Mouse (Mus musculus): ENCODE data around the gene Diaph2. TPM values are rescaled to one million over a fixed set of nuclear protein-coding genes. Genes with fewer than 3 reads are reported as not detected.

The Diaph2 gene
- 5.0 and 5.9 TPM in 2 replicates for polyA plus RNA-seq (2015; fragmentation: Nextera tagmentation; extraction: Ambion mirVana)

DNA sequence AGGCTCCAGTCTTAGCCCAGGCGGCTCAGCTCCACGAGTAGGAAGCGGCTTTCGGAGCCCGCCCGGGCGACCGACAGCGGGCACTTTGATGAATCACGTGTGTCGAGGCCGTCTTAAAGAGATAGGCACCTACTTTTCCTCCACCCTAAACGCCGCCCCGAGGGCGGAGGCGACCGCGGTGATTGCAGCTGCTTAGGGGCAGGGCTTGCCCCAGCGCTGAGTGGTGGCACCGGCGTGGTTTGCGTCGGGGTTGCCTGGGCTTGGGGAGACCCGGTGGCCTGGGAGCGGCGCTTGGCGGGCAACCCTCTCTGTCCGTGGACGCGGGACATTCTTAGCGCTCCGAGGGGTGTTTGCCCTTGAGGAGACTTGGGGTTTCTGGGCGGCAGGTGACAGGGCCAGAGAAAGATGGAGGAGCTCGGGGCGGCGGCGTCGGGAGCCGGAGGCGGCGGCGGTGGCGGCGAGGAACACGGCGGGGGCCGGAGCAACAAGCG lies at the start of gene Diaph2:
Gene Diaph2, plus strand, starts transcription at position 172 of the 491 bp plus-strand sequence.
- no peaks in the 10 kb centered on the region for H3K27me3 ChIP-seq (ENCODE audit: control insufficient read depth, insufficient read depth, low read length)
- no peaks in the 10 kb centered on the region for H3K4me1 ChIP-seq (ENCODE audit: control insufficient read depth, insufficient read depth, low read length)
- no peaks in the 10 kb centered on the region for H3K9me3 ChIP-seq (replicated peaks; ENCODE audit: control insufficient read depth, low read length)
- peak; percentile 96 for ATAC-seq (replicated peaks; ENCODE audit: extremely low read depth, insufficient read depth, low FRiP score)
- peak within 1 kb of the TSS; percentile 72 for H3K4me3 ChIP-seq (ENCODE audit: low read length)
- H3K4me2 ChIP-seq (ENCODE audit: low read depth, low read length), result peak within 1 kb of the TSS; percentile 66
- H3K27ac ChIP-seq (ENCODE audit: low read length), result peak within 1 kb of the TSS; percentile 74
- 7% methylated on average over 49 of the region's 49 CpGs for WGBS
- peak within 1 kb of the TSS; percentile 81 for H3K9ac ChIP-seq (ENCODE audit: low read length)
- H3K36me3 ChIP-seq (ENCODE audit: control insufficient read depth, insufficient read depth), result no peaks in the 10 kb centered on the region

DNA sequence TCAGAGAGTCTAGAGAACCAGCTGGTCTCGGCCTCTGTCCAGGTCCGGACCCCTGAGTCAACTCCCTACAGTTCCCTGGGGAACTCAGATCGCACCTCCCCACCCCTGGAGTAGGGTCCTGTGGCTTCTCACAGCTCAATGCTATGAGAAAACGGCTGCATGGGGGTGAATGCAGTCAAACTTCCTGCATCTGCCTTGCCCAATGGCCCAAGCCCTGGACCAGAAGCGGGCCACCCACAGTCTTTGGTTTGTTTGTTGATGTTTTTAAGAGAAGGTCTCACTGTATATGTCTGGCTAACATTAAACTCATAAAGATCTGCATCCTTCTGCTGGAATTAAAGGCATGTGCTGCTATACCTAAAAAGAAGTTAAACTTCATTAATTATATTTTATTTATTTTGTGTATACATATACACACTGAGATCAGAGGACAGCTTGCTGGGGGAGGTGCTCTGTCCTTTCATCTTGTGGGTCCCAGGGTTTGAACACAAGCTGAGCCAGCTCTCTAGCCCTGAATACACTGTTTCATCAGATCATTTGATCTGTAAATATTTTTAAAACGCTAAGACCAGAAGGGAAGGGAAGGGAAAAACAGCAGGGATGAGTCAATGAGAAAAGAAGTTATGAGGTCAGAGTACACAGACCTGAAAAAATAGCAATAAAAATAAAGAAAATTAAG lies 47.8 kb upstream of the Diaph2 start:
- no peaks in the 10 kb centered on the region for H3K9me3 ChIP-seq (replicated peaks; ENCODE audit: control insufficient read depth, low read length)
- H3K4me1 ChIP-seq (ENCODE audit: control insufficient read depth, insufficient read depth, low read length), result no peaks in the 10 kb centered on the region
- 51% methylated on average over 6 of the region's 6 CpGs for WGBS
- no peaks in the 10 kb centered on the region for H3K36me3 ChIP-seq (ENCODE audit: control insufficient read depth, insufficient read depth)
- H3K4me3 ChIP-seq (ENCODE audit: low read length), result no peak overlapping the region
- no peak overlapping the region for H3K4me2 ChIP-seq (ENCODE audit: low read depth, low read length)
- no peaks in the 10 kb centered on the region for H3K27me3 ChIP-seq (ENCODE audit: control insufficient read depth, insufficient read depth, low read length)
- H3K27ac ChIP-seq (ENCODE audit: low read length), result no peak overlapping the region
- ATAC-seq (replicated peaks; ENCODE audit: extremely low read depth, insufficient read depth, low FRiP score), result no peak
- H3K9ac ChIP-seq (ENCODE audit: low read length), result no peak overlapping the region

DNA sequence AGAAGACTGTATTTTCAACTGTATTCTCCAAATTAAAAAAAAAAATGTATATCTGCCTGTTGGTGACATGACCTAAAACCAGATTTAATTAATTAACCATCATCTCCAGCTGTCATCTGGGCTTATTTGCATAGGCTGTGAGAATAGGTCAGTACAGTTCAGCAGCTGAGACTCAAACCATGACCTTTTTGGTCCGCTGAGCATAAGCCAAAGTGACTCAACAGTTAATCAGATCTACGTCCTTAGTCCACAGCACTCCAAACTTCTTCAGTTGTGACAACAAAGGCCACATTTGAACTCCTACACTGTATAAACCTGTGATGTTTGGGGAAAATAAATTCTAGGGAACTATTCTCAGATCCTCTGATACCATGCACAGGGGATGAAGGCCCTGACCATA lies 39.9 kb upstream of the Diaph2 start:
- Histone ChIP-seq H3K9me3 (replicated peaks; ENCODE audit: control insufficient read depth, low read length) (no peaks in the 10 kb centered on the region), H3K4me1 (ENCODE audit: control insufficient read depth, insufficient read depth, low read length) (no peaks in the 10 kb centered on the region), H3K9ac (ENCODE audit: low read length) (no peak overlapping the region), H3K36me3 (ENCODE audit: control insufficient read depth, insufficient read depth) (no peaks in the 10 kb centered on the region), H3K27ac (ENCODE audit: low read length) (no peak overlapping the region), H3K4me2 (ENCODE audit: low read depth, low read length) (no peak overlapping the region), H3K27me3 (ENCODE audit: control insufficient read depth, insufficient read depth, low read length) (no peaks in the 10 kb centered on the region), H3K4me3 (ENCODE audit: low read length) (no peak overlapping the region)
- WGBS, result 72% methylated on average over 2 of the region's 2 CpGs
- ATAC-seq (replicated peaks; ENCODE audit: extremely low read depth, insufficient read depth, low FRiP score), result no peak

DNA sequence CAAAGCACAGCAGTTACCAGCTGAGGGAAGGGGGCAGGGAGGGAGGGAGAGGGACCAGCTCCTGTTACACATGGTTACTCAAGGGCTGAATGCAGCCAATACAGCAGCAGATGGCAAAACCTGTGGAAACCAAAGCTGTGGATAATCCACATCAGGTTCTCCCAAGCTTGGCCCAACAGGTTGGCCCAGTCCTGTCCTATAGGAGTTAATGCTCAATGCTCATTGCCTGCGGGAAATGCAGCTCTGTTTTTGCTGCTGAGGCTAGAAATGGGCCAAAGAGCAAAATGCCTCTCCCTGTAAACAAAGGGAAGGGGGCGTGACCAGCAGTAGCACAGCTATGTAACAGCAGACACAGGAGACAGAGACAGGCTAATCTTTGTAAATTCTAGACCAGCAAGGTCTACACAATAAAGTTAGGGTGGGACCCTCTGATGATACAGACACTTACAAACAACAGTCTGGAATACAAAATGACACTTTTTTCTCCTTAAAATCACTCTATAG lies 20.8 kb upstream of the Diaph2 start:
- Histone ChIP-seq H3K4me1 (ENCODE audit: control insufficient read depth, insufficient read depth, low read length) (no peaks in the 10 kb centered on the region), H3K27me3 (ENCODE audit: control insufficient read depth, insufficient read depth, low read length) (no peaks in the 10 kb centered on the region), H3K9ac (ENCODE audit: low read length) (no peak overlapping the region), H3K27ac (ENCODE audit: low read length) (no peak overlapping the region), H3K36me3 (ENCODE audit: control insufficient read depth, insufficient read depth) (no peaks in the 10 kb centered on the region), H3K4me2 (ENCODE audit: low read depth, low read length) (no peak overlapping the region), H3K9me3 (replicated peaks; ENCODE audit: control insufficient read depth, low read length) (no peaks in the 10 kb centered on the region), H3K4me3 (ENCODE audit: low read length) (no peak overlapping the region)
- no peak for ATAC-seq (replicated peaks; ENCODE audit: extremely low read depth, insufficient read depth, low FRiP score)
- 47% methylated on average over 2 of the region's 2 CpGs for WGBS

DNA sequence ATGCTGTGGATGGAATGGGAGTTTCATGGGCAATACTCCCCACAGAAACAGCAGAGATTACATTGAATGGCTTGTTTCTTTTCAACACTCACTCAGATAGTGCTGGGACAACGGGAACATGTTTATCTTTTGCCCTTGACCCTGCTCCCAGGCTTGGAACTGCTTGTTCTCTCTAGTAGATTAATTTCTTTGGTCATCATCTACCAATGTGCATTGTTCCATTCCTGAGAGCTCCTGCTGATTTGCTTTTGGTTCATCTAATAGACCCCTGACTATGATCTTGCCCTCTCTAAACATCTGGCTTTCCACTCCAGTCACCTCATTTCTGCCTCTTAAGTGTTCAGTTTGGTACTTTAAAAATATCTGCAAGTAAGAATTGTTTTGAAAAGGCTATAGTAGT lies 13.0 kb upstream of the Diaph2 start:
- no peaks in the 10 kb centered on the region for H3K27me3 ChIP-seq (ENCODE audit: control insufficient read depth, insufficient read depth, low read length)
- no peak overlapping the region for H3K4me2 ChIP-seq (ENCODE audit: low read depth, low read length)
- ATAC-seq (replicated peaks; ENCODE audit: extremely low read depth, insufficient read depth, low FRiP score), result no peak
- no peak overlapping the region for H3K9ac ChIP-seq (ENCODE audit: low read length)
- H3K4me1 ChIP-seq (ENCODE audit: control insufficient read depth, insufficient read depth, low read length), result no peaks in the 10 kb centered on the region
- no peak overlapping the region for H3K4me3 ChIP-seq (ENCODE audit: low read length)
- 7% methylated on average over 1 of the region's 1 CpGs for WGBS
- H3K27ac ChIP-seq (ENCODE audit: low read length), result no peak overlapping the region
- no peaks in the 10 kb centered on the region for H3K36me3 ChIP-seq (ENCODE audit: control insufficient read depth, insufficient read depth)
- no peaks in the 10 kb centered on the region for H3K9me3 ChIP-seq (replicated peaks; ENCODE audit: control insufficient read depth, low read length)

DNA sequence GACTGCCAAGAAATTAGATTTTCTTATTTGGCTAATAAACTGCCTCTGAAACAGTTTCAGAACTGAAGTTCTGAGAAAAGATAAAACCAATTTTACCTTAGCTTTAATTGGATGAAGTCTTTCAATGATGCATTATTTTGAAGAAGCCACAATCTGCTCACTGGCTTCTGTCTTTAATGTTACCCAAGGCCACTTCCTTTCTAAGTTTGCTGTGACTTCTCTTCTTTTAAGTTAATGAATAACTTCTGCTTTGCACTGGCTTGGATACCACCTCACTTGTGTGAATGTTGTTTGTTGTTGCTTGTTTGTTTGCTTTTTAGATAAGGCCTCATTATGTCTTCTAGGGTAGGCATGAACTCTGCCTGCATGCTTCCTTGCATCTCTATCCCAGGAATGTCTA lies 10.3 kb upstream of the Diaph2 start:
- Histone ChIP-seq H3K4me2 (ENCODE audit: low read depth, low read length) (no peak overlapping the region), H3K27ac (ENCODE audit: low read length) (no peak overlapping the region), H3K4me3 (ENCODE audit: low read length) (no peak overlapping the region), H3K9ac (ENCODE audit: low read length) (no peak overlapping the region), H3K9me3 (replicated peaks; ENCODE audit: control insufficient read depth, low read length) (no peaks in the 10 kb centered on the region), H3K36me3 (ENCODE audit: control insufficient read depth, insufficient read depth) (no peaks in the 10 kb centered on the region), H3K4me1 (ENCODE audit: control insufficient read depth, insufficient read depth, low read length) (no peaks in the 10 kb centered on the region), H3K27me3 (ENCODE audit: control insufficient read depth, insufficient read depth, low read length) (no peaks in the 10 kb centered on the region)
- no peak for ATAC-seq (replicated peaks; ENCODE audit: extremely low read depth, insufficient read depth, low FRiP score)

DNA sequence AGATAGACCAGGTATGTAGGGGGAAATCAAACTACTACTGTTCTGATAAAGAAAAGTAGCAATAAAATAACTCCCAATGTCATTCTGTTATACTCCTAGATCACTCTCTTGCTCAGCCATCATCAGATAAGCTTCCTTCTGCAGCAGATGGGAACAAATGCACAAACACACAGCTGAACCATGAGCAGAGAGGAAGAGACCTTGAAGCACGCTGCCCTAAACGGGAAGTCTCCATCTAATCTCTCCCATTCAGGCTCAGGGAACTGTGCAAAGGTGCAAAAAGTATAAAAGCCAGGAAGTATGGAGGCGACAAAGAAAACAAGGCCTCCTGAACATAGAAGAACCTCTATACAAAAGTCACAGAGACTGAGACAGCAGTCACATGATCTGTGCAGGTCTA lies 6.6 kb upstream of the Diaph2 start:
- Histone ChIP-seq H3K9ac (ENCODE audit: low read length) (no peak overlapping the region), H3K9me3 (replicated peaks; ENCODE audit: control insufficient read depth, low read length) (no peaks in the 10 kb centered on the region)
- WGBS, result 61% methylated on average over 3 of the region's 3 CpGs

DNA sequence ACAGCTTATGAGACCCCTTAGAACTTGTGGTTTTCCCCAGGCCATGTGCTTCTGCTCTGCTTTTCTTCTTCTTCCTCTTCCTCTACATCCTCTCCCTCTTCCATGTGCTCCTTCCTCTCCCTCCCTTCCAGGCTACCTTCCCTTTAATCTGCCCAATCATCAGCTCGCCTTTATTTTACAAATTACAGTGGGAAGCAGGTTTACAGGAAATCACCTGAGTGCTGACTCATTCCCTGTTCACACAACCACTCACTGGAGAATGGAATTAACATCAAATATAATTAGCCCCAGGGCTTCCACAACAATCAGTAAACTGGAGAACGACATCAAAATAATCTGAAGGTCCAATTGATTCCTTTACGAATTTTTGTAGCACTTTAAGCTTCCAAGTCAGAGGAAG lies 3.6 kb upstream of the Diaph2 start:
- H3K9ac ChIP-seq (ENCODE audit: low read length), result no peak overlapping the region
- no peaks in the 10 kb centered on the region for H3K36me3 ChIP-seq (ENCODE audit: control insufficient read depth, insufficient read depth)
- no peaks in the 10 kb centered on the region for H3K27me3 ChIP-seq (ENCODE audit: control insufficient read depth, insufficient read depth, low read length)
- H3K27ac ChIP-seq (ENCODE audit: low read length), result no peak overlapping the region
- H3K9me3 ChIP-seq (replicated peaks; ENCODE audit: control insufficient read depth, low read length), result no peaks in the 10 kb centered on the region
- no peak for ATAC-seq (replicated peaks; ENCODE audit: extremely low read depth, insufficient read depth, low FRiP score)
- no peak overlapping the region for H3K4me3 ChIP-seq (ENCODE audit: low read length)
- H3K4me1 ChIP-seq (ENCODE audit: control insufficient read depth, insufficient read depth, low read length), result no peaks in the 10 kb centered on the region
- 61% methylated on average over 3 of the region's 3 CpGs for WGBS
- no peak overlapping the region for H3K4me2 ChIP-seq (ENCODE audit: low read depth, low read length)

More for the DNA sequence above, 6.6 kb upstream of the Diaph2 start:
- no peaks in the 10 kb centered on the region for H3K4me1 ChIP-seq (ENCODE audit: control insufficient read depth, insufficient read depth, low read length)
- H3K36me3 ChIP-seq (ENCODE audit: control insufficient read depth, insufficient read depth), result no peaks in the 10 kb centered on the region
- H3K4me2 ChIP-seq (ENCODE audit: low read depth, low read length), result no peak overlapping the region
- H3K27me3 ChIP-seq (ENCODE audit: control insufficient read depth, insufficient read depth, low read length), result no peaks in the 10 kb centered on the region
- ATAC-seq (replicated peaks; ENCODE audit: extremely low read depth, insufficient read depth, low FRiP score), result no peak
- H3K4me3 ChIP-seq (ENCODE audit: low read length), result no peak overlapping the region
- no peak overlapping the region for H3K27ac ChIP-seq (ENCODE audit: low read length)

DNA sequence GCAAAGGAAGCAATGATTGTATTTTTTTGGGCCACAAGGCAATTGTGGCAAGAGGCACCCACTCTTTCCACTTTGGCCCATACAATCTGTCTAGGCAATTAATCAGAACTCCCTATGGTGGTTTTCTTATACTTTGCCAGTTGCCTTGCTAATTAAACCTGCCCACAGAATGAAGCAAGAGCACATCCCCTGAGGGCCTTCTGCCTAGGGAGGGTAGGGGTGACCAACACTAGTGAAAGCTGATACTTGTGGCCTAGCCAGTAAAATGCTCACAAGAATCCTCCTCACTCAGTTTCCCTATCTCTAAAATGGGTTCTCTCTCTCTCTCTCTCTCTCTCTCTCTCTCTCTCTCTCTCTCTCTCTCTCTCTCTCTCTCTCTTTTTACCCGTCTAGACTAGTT lies 440 bp upstream of the Diaph2 start:
- WGBS, result 0% methylated on average over 1 of the region's 1 CpGs
- H3K4me3 ChIP-seq (ENCODE audit: low read length), result peak overlapping the region; percentile 72
- peak overlapping the region; percentile 81; the same call in 1 of the 2 replicates for H3K9ac ChIP-seq (ENCODE audit: low read length)
- no peaks in the 10 kb centered on the region for H3K4me1 ChIP-seq (ENCODE audit: control insufficient read depth, insufficient read depth, low read length)
- H3K36me3 ChIP-seq (ENCODE audit: control insufficient read depth, insufficient read depth), result no peaks in the 10 kb centered on the region
- no peak overlapping the region; the same call in 1 of the 2 replicates for H3K27ac ChIP-seq (ENCODE audit: low read length)
- no peaks in the 10 kb centered on the region for H3K9me3 ChIP-seq (replicated peaks; ENCODE audit: control insufficient read depth, low read length)
- H3K4me2 ChIP-seq (ENCODE audit: low read depth, low read length), result peak overlapping the region; percentile 66
- no peaks in the 10 kb centered on the region for H3K27me3 ChIP-seq (ENCODE audit: control insufficient read depth, insufficient read depth, low read length)
- no peak for ATAC-seq (replicated peaks; ENCODE audit: extremely low read depth, insufficient read depth, low FRiP score)
